Mouse (Mus musculus): Measurements from ENCODE around the gene Tmem62. TPM values are rescaled to one million over a fixed set of nuclear protein-coding genes. Genes with fewer than 3 reads are reported as not detected.

Tmem62 gene
- total RNA-seq (2023), result 20.6 TPM

DNA sequence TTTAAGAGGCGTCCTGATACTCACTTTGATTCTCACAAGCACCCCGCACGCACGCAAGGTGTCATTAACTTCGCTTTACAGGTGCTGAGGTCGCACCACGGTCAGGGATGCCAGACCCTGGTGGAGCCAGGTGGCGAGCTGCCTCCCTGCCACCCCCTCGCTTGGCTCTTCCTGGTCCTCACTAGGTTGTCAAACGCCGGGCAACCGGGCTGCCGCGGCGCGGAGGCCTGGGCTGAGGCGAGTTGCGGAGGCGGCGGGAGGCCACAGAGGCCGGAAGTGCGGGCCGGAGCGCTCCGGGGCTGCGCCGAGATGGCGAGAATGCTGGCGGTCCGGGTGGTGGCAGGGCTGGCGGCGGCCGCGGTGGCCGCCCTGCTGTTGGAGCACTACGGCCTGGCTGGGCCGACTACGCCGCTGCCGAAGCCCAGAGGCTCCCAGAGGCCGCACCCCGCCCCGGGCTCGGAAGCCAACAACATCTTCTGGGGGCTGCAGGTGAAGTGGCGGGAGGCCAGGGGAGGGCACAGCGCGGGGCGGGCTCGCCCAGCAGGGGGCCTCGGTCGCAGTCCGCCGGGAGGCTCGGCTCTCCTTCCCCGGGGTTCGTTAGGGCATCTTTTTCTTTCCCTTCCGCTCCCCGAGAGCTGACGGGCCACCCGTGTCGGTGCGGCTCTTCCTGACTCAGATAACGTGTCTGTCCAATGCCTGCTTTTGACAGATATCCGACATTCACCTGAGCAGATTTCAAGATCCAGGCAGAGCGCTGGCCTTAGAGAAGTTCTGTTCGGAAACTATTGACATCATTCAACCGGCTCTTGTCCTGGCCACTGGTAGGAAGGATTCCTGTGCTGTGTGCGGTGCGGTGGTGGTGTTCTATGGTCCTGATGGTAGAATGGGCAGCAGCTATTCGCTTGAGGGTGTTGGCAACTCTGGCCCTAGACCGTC, at the start of gene Tmem62:
TSS of gene Tmem62 (plus strand) at position 28 of the 936 bp plus-strand sequence.

GRCm38 (mm10) chr2:120970559-120971080, 6.2 kb upstream of the Tmem62 start, which contains the start of gene Ubr1:
Gene Ubr1 (minus strand): TSS chr2:120970715.

GRCm38 (mm10) chr2:121007925-121008663, 31.3 kb downstream of the Tmem62 start, which contains the start of gene Ccndbp1:
Gene Ccndbp1 (plus strand): TSS chr2:121008403.

DNA sequence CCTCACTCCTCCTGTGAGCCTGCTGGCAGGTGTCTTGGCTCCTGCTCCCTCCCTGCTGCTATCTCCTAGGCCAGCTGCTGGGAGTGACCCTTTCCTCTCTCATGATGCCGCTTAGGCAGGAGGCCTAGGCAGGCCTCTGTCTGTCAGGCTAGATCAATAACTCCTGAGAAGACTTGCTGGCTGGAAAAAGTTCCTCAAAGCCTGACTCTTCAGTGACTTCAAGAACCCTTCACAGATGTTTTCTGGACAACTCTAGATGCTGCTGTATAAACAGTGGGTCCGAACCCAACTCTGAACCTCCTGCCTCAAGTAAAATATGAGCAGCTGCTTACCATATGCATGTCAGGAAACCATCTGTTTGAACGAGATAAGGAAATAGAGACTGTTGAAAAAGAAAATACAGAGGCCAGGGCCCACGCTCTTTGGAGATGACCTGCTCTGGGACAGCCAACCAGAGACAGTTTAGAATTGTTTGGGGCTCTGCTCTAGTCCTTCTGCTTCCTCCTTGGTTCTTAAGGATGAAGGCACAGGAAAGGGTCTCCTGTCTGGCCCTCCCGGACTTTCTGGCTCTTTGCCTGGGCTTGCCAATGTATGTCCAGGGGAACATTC, 60.0 kb downstream of the Tmem62 start, which contains the start of gene Epb42:
TSS of gene Epb42 (minus strand) at position 340 of the 609 bp plus-strand sequence.

Other genes with a start within 250 kb of the Tmem62 start
- gene Cdan1, start 126.9 kb upstream of the Tmem62 start, total RNA-seq (2023), result 32.7 TPM
- 7.7 TPM for gene Ttbk2, start 126.4 kb upstream of the Tmem62 start, total RNA-seq (2023)
- gene Ubr1, start 6.3 kb upstream of the Tmem62 start, total RNA-seq (2023), result 65.4 TPM
- gene Ccndbp1, start 31.4 kb downstream of the Tmem62 start, total RNA-seq (2023), result 84.3 TPM
- gene Epb42, start 60.1 kb downstream of the Tmem62 start, total RNA-seq (2023), result 1.1 TPM
- not detected for gene Tgm5, start 108.8 kb downstream of the Tmem62 start, total RNA-seq (2023)
- not detected for gene Tgm7, start 132.8 kb downstream of the Tmem62 start, total RNA-seq (2023)
- gene Adal, start 163.4 kb downstream of the Tmem62 start, total RNA-seq (2023), result 17.3 TPM
- 11.8 TPM for gene Lcmt2, start 163.6 kb downstream of the Tmem62 start, total RNA-seq (2023)
- 69.6 TPM for gene Tubgcp4, start 193.6 kb downstream of the Tmem62 start, total RNA-seq (2023)
- 26.8 TPM for gene Zscan29, start 194.1 kb downstream of the Tmem62 start, total RNA-seq (2023)